Comparison of ENCODE assay signal across 9 mouse cellular contexts in the genomic region with DNA sequence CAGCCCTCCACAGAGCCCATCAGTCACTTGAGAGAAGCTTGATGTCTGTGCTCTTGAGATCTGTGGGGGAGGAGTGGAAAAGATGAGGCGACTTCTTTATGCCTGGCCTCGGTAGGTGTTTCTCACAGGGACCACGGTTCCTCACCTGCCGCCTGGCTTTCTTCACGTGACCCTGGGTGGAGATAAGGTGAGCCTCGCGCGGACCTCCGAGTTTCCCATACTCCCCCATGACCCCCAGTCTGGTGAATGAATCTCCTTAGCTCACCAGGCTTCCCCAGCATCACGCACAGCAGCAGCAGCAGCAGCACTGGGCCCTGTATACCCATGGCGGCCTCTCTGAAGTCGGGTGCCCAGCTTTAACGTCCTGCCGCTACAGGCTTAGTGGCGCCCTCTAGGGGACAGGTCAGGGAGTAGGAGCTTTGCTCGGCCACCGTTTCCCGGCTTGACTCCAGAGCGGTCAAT. TPM values are rescaled to one million over a fixed set of nuclear protein-coding genes. Genes with fewer than 3 reads are reported as not detected.
DNase-seq lines count a peak whose midpoint lies in the region; ATAC-seq and TF ChIP-seq lines count a peak whose summit lies in the region.
"Had no signal": no experiment of that assay in that cellular context is flagged by ENCODE, and none has a peak within 500 bp of the region (broad histone marks: within the 10 kb centered on the region; RNA-seq: fewer than 3 reads in every experiment).

Prss32 (plus strand) TSS at position 44 of the 462 bp plus-strand sequence.
Prss41 (minus strand) TSS at position 361 of the 462 bp plus-strand sequence.

- H3K4me3 ChIP-seq in hindbrain, embryonic 13.5 days: 0 out of 2 replicates have a peak within 1 kb of the TSS, but pooled peaks have one; percentile 5
- H3K4me3 ChIP-seq in limb, embryonic 15.5 days: peak within 1 kb of the TSS; percentile 14; the same call in 1 of the 2 replicates
- H3K4me3 ChIP-seq in midbrain, embryonic 14.5 days (replicated peaks; ENCODE audit: low read depth, low read length): no peak within 1 kb of the TSS

- peak within 1 kb of the TSS; percentile 36 for H3K4me2 ChIP-seq in hindbrain, embryonic 13.5 days
- peak within 1 kb of the TSS; percentile 36 for H3K4me2 ChIP-seq in limb, embryonic 15.5 days
- H3K4me2 ChIP-seq in midbrain, embryonic 14.5 days (ENCODE audit: low read length): peak within 1 kb of the TSS; percentile 33

- no peak within 1 kb of the TSS for H3K9ac ChIP-seq in hindbrain, embryonic 13.5 days
- H3K9ac ChIP-seq in limb, embryonic 15.5 days: no peak within 1 kb of the TSS
- no peak within 1 kb of the TSS for H3K9ac ChIP-seq in midbrain, embryonic 14.5 days (replicated peaks; ENCODE audit: low read length)

- H3K36me3 ChIP-seq in hindbrain, embryonic 13.5 days: no peaks in the 10 kb centered on the region
- no peaks in the 10 kb centered on the region for H3K36me3 ChIP-seq in limb, embryonic 15.5 days
- H3K36me3 ChIP-seq in midbrain, embryonic 14.5 days (ENCODE audit: control insufficient read depth, insufficient read depth, low read length): no peaks in the 10 kb centered on the region

- 12% methylated on average over 19 of the region's 19 CpGs for WGBS in hindbrain, embryonic 13.5 days
- WGBS in limb, embryonic 15.5 days: 15% methylated on average over 19 of the region's 19 CpGs
- WGBS in midbrain, embryonic 14.5 days: 13% methylated on average over 19 of the region's 19 CpGs

- ATAC-seq in erythroid progenitor cell, adult 5-6 weeks (replicated peaks; ENCODE audit: low FRiP score, poor library complexity, severe bottlenecking): peak; percentile 60
- ATAC-seq in hindbrain, embryonic 13.5 days (ENCODE audit: low FRiP score): no peak
- ATAC-seq in limb, embryonic 15.5 days (ENCODE audit: insufficient number of reproducible peaks, low FRiP score, low TSS enrichment, low read depth): no peak
- no peak for ATAC-seq in midbrain, embryonic 14.5 days (ENCODE audit: low FRiP score, low TSS enrichment)

- TF ChIP-seq CTCF in brain, embryonic 14.5 days (IDR thresholded peaks at IDR 0.05; ENCODE audit: borderline replicate concordance, extremely low read depth, insufficient read depth, insufficient read length): peak; percentile 66

- no peaks in the 10 kb centered on the region for H3K9me3 ChIP-seq in hindbrain, embryonic 13.5 days
- H3K9me3 ChIP-seq in limb, embryonic 15.5 days: no peaks in the 10 kb centered on the region
- no peaks in the 10 kb centered on the region for H3K9me3 ChIP-seq in midbrain, embryonic 14.5 days (ENCODE audit: control insufficient read depth, low read length)

- H3K27ac ChIP-seq in hindbrain, embryonic 13.5 days: no peak within 1 kb of the TSS
- no peak within 1 kb of the TSS for H3K27ac ChIP-seq in limb, embryonic 15.5 days
- no peak within 1 kb of the TSS for H3K27ac ChIP-seq in midbrain, embryonic 14.5 days (replicated peaks; ENCODE audit: low read depth, low read length)
- H3K27ac ChIP-seq: macrophage had no signal

- TF ChIP-seq POLR2A in brain, embryonic 14.5 days (IDR thresholded peaks at IDR 0.05; ENCODE audit: borderline replicate concordance, extremely low read depth, insufficient read depth, insufficient read length, poor library complexity, severe bottlenecking): no peak

- 0 out of 2 replicates have a peak, but pooled peaks cover 3% of the 10 kb centered on the region for H3K4me1 ChIP-seq in hindbrain, embryonic 13.5 days (replicated peaks)
- peaks cover 4% of the 10 kb centered on the region; the same call in 1 of the 2 replicates for H3K4me1 ChIP-seq in limb, embryonic 15.5 days
- 0 out of 2 replicates have a peak, but pooled peaks cover 3% of the 10 kb centered on the region for H3K4me1 ChIP-seq in midbrain, embryonic 14.5 days (ENCODE audit: control insufficient read depth, insufficient read depth, low read length)

- DNase-seq in gastrocnemius, adult 18-20 months (ENCODE audit: low spot score): peak; percentile 63
- DNase-seq in gastrocnemius, postnatal 25 days: no peak
- peak; percentile 45 for DNase-seq in brain, embryonic 14.5 days (ENCODE audit: low read depth)
- DNase-seq in midbrain, embryonic 14.5 days: peak; percentile 49
- DNase-seq in testis, postnatal 10 days (ENCODE audit: low spot score): peak; percentile 81

- peaks cover 16% of the 10 kb centered on the region for H3K27me3 ChIP-seq in hindbrain, embryonic 13.5 days
- H3K27me3 ChIP-seq in limb, embryonic 15.5 days: no peaks in the 10 kb centered on the region
- H3K27me3 ChIP-seq in midbrain, embryonic 14.5 days (ENCODE audit: control insufficient read depth, insufficient read depth, low read length): no peaks in the 10 kb centered on the region

RNA-seq across cellular contexts. Expression of gene Prss32, which starts in this region (rescaled TPM):
- total RNA-seq in gastrocnemius, adult 18-20 months (2021): not detected
- not detected for total RNA-seq in gastrocnemius, postnatal 25 days (2021)
- 0.04 and 0.24 TPM in 2 replicates for polyA plus RNA-seq in brain, embryonic 14.5 days (2012; rRNA removed)
- not detected in 2 replicates for total RNA-seq in erythroid progenitor cell, adult 5-6 weeks (2015; ENCODE audit: low replicate concordance)
- not detected in 2 replicates for total RNA-seq in erythroid progenitor cell, adult 5-6 weeks (2017; ENCODE audit: low replicate concordance)
- not detected in 2 replicates for polyA plus RNA-seq in hindbrain, embryonic 13.5 days (2015; fragmentation: Nextera tagmentation; extraction: Ambion mirVana)
- not detected in 2 replicates for polyA plus RNA-seq in limb, embryonic 15.5 days (2015; fragmentation: Nextera tagmentation; extraction: Ambion mirVana)
- not detected in 2 replicates for polyA plus RNA-seq in midbrain, embryonic 14.5 days (2014; fragmentation: Nextera tagmentation; extraction: Ambion mirVana)
- polyA plus RNA-seq: macrophage had no signal

RNA-seq across cellular contexts. Expression of gene Prss41, which starts in this region (rescaled TPM):
- total RNA-seq in gastrocnemius, adult 18-20 months (2021): not detected
- not detected for total RNA-seq in gastrocnemius, postnatal 25 days (2021)
- polyA plus RNA-seq in brain, embryonic 14.5 days (2012; rRNA removed): 1.3 and 2.1 TPM in 2 replicates
- total RNA-seq in erythroid progenitor cell, adult 5-6 weeks (2015; ENCODE audit: low replicate concordance): not detected in 2 replicates
- total RNA-seq in erythroid progenitor cell, adult 5-6 weeks (2017; ENCODE audit: low replicate concordance): not detected in 2 replicates
- polyA plus RNA-seq in hindbrain, embryonic 13.5 days (2015; fragmentation: Nextera tagmentation; extraction: Ambion mirVana): 0.86 and 0.98 TPM in 2 replicates
- polyA plus RNA-seq in limb, embryonic 15.5 days (2015; fragmentation: Nextera tagmentation; extraction: Ambion mirVana): 0.73 and 1.0 TPM in 2 replicates
- 1.00 and 2.2 TPM in 2 replicates for polyA plus RNA-seq in midbrain, embryonic 14.5 days (2014; fragmentation: Nextera tagmentation; extraction: Ambion mirVana)
- polyA plus RNA-seq: macrophage had no signal

Comparison
In these comparisons a context has a peak if more than half of its experiments do, and no peak if none do; other contexts are left out.
1. Peak in DNase-seq in gastrocnemius, adult 18-20 months; RNA of the genes that start here not detected or under 1 TPM.
2. Peak in ATAC-seq in erythroid progenitor cell, adult 5-6 weeks; RNA of the genes that start here not detected or under 1 TPM.